Comparison of ENCODE assay signal across 10 mouse cellular contexts in the genomic region with DNA sequence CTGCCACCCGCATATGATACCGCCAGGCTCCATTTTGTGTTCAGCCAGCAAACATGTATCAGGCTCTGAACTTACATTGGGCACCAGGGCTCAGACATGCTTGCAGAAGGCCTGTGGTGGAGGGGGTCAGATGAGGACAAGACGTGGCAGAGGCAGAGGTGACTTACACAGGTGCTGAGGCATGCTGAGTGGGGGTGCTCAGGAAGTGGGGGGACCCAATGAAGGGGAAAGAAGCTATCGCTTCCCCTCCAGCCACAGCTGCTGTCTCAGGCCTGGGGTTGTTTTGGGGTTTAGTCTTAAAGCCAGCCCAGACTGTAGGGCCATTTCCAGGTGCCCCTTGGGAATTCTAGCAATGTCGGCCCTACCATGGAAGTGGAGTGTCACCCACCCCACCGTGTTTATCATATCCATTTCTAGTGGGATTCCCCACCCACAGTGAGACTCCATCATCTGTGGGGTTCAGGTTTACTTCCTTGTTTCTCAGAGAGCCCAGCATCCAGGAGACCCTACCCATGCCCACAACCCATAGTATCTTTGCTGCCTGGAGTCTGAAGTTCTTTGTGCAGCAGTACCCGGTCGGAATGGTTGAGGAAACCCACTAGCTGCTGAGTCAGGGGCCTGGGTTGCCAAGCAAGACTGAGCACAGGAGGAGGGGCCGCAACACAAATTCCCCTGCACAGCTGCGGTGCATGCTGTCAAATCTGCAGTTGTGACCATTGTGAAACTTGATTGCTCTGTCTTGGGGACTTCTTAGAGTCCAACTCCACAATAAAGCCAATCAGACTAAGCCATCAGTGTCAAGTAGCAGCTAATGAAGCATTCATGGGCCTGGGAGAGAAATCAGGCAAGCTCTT. TPM values are rescaled to one million over a fixed set of nuclear protein-coding genes. Genes with fewer than 3 reads are reported as not detected.
DNase-seq lines count a peak whose midpoint lies in the region; ATAC-seq lines count a peak whose summit lies in the region.
"Had no signal": no experiment of that assay in that cellular context is flagged by ENCODE, and none has a peak within 500 bp of the region (broad histone marks: within the 10 kb centered on the region; RNA-seq: fewer than 3 reads in every experiment).

No protein-coding gene starts in this region.

- peaks cover 8% of the 10 kb centered on the region for H3K4me1 ChIP-seq in hindbrain, embryonic 12.5 days
- H3K4me1 ChIP-seq in hindbrain, embryonic 10.5 days (replicated peaks) = peaks cover 18% of the 10 kb centered on the region
- H3K4me1 ChIP-seq in forebrain, embryonic 15.5 days = peaks cover 30% of the 10 kb centered on the region

- no peak for DNase-seq in hindbrain, embryonic 10.5 days (ENCODE audit: low spot score)
- DNase-seq in B cell, adult 2 months = peak; percentile 77 to 81
- peak; percentile 20 for DNase-seq in spleen, adult 12 weeks (ENCODE audit: low spot score)
- no peak for DNase-seq in ovary, postnatal 14 days (ENCODE audit: low spot score)
- DNase-seq in embryo, embryonic 10.5 days (ENCODE audit: low spot score) = no peak
- no peak for DNase-seq in heart, postnatal 36 days

- H3K27ac ChIP-seq in hindbrain, embryonic 12.5 days = no peak overlapping the region
- H3K27ac ChIP-seq in hindbrain, embryonic 10.5 days = no peak overlapping the region
- peak overlapping the region; percentile 85 for H3K27ac ChIP-seq in forebrain, embryonic 15.5 days (replicated peaks)
- H3K27ac ChIP-seq: kidney, postnatal 0 days had no signal

- ATAC-seq in hindbrain, embryonic 12.5 days (ENCODE audit: low FRiP score) = 0 out of 2 replicates have a peak, but pooled peaks have one; percentile 20
- peak; percentile 72 for ATAC-seq in forebrain, embryonic 15.5 days (replicated peaks)

- H3K9ac ChIP-seq in hindbrain, embryonic 12.5 days = no peak overlapping the region
- no peak overlapping the region; the same call in 1 of the 2 replicates for H3K9ac ChIP-seq in forebrain, embryonic 15.5 days (replicated peaks)

- H3K4me3 ChIP-seq in hindbrain, embryonic 12.5 days = no peak overlapping the region
- H3K4me3 ChIP-seq in hindbrain, embryonic 10.5 days = no peak overlapping the region
- H3K4me3 ChIP-seq in forebrain, embryonic 15.5 days = no peak overlapping the region

- WGBS in hindbrain, embryonic 12.5 days = 62% methylated on average over 10 of the region's 10 CpGs
- WGBS in hindbrain, embryonic 10.5 days = 66% methylated on average over 10 of the region's 10 CpGs
- WGBS in forebrain, embryonic 15.5 days = 52% methylated on average over 10 of the region's 10 CpGs

- no peaks in the 10 kb centered on the region for H3K9me3 ChIP-seq in hindbrain, embryonic 12.5 days (replicated peaks)
- no peaks in the 10 kb centered on the region for H3K9me3 ChIP-seq in hindbrain, embryonic 10.5 days
- no peaks in the 10 kb centered on the region for H3K9me3 ChIP-seq in forebrain, embryonic 15.5 days

- intact Hi-C loops in heart, postnatal 36 days (cut with DNase I) = loop anchor here (5.0 kb wide), 2 partner anchors 177 to 242 kb away; a partner anchor contains a TSS

- H3K27me3 ChIP-seq in hindbrain, embryonic 12.5 days = no peaks in the 10 kb centered on the region
- no peaks in the 10 kb centered on the region for H3K27me3 ChIP-seq in hindbrain, embryonic 10.5 days (ENCODE audit: insufficient read depth, poor library complexity, severe bottlenecking)
- no peaks in the 10 kb centered on the region for H3K27me3 ChIP-seq in forebrain, embryonic 15.5 days

- no peaks in the 10 kb centered on the region for H3K36me3 ChIP-seq in hindbrain, embryonic 12.5 days
- H3K36me3 ChIP-seq in hindbrain, embryonic 10.5 days = no peaks in the 10 kb centered on the region
- H3K36me3 ChIP-seq in forebrain, embryonic 15.5 days = no peaks in the 10 kb centered on the region

- no peak overlapping the region for H3K4me2 ChIP-seq in hindbrain, embryonic 12.5 days (replicated peaks)
- H3K4me2 ChIP-seq in forebrain, embryonic 15.5 days (replicated peaks) = no peak overlapping the region

RNA-seq across cellular contexts. Expression of a gene that starts 10.8 kb away (rescaled TPM):
- polyA plus RNA-seq in hindbrain, embryonic 12.5 days (2016; fragmentation: Nextera tagmentation; extraction: Ambion mirVana) = not detected in 2 replicates
- polyA plus RNA-seq in hindbrain, embryonic 10.5 days (2016; fragmentation: Nextera tagmentation; extraction: Ambion mirVana) = not detected in 2 replicates
- polyA plus RNA-seq in forebrain, embryonic 15.5 days (2015; fragmentation: Nextera tagmentation; extraction: Ambion mirVana) = not detected in 2 replicates
- under 1 TPM in 1 of 2 experiments, not detected in 1; 0.89 TPM for total RNA-seq in heart, postnatal 36 days (2021)
- polyA plus RNA-seq: neural tube, embryonic 14.5 days had no signal

RNA-seq across cellular contexts. Expression of a gene that starts 32.1 kb away (rescaled TPM):
- not detected in 2 replicates for polyA plus RNA-seq in hindbrain, embryonic 12.5 days (2016; fragmentation: Nextera tagmentation; extraction: Ambion mirVana)
- polyA plus RNA-seq in hindbrain, embryonic 10.5 days (2016; fragmentation: Nextera tagmentation; extraction: Ambion mirVana) = not detected in 2 replicates
- not detected in 2 replicates for polyA plus RNA-seq in forebrain, embryonic 15.5 days (2015; fragmentation: Nextera tagmentation; extraction: Ambion mirVana)
- total RNA-seq in heart, postnatal 36 days (2021) = not detected
- polyA plus RNA-seq: neural tube, embryonic 14.5 days had no signal

Comparison
In these comparisons a context has a peak if more than half of its experiments do, and no peak if none do; other contexts are left out.
1. DNase-seq: peak in B cell, adult 2 months (2 of 2) and spleen, adult 12 weeks (single experiment); none in hindbrain, embryonic 10.5 days (single experiment), ovary, postnatal 14 days (single experiment), embryo, embryonic 10.5 days (single experiment) and heart, postnatal 36 days (0 of 2).